Mouse (Mus musculus) thymus, adult 18-20 months (tissue): ENCODE results near the gene Cd300lf.

Experiments
- DNase-seq, 2 experiments: peaks; one replicate each; pipeline ENCODE4 v3.0.0; 2022; ENCODE audit warnings: mixed read lengths in 2 of 2

Cd300lf gene

GRCm38 (mm10) chr11:115104769-115105563 lies 28.8 kb downstream of the Cd300lf start:
- DNase-seq: no peak

- DNase-seq: no peak
Observed at GRCm38 (mm10) chr11:115103470-115104413, 30.1 kb downstream of the Cd300lf start.

DNA sequence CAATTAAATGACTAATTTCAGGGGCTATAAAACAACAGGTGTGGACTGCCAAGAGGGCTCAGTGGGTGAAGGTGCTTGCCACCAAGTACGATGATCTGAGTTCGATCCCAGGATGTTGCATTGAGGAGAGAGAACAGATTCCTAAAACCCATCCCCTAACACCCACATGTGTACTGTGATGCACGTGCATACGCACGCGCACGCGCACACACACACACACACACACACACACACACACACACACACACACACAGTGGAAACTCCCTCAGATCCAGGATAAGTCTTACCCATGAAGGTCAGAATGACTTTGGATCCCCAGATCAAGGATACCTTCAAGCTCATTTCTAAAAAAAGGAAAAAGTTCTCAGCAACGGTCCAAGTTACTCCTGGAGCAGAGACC lies 31.7 kb downstream of the Cd300lf start:
- no peak for DNase-seq

GRCm38 (mm10) chr11:115101615-115102051 lies 32.2 kb downstream of the Cd300lf start:
- no peak for DNase-seq

GRCm38 (mm10) chr11:115100741-115101140 lies 33.1 kb downstream of the Cd300lf start:
- no peak for DNase-seq

GRCm38 (mm10) chr11:115100032-115100621 lies 33.7 kb downstream of the Cd300lf start:
- DNase-seq: no peak

- DNase-seq: no peak
Observed at GRCm38 (mm10) chr11:115099241-115099840, 34.5 kb downstream of the Cd300lf start.

DNA sequence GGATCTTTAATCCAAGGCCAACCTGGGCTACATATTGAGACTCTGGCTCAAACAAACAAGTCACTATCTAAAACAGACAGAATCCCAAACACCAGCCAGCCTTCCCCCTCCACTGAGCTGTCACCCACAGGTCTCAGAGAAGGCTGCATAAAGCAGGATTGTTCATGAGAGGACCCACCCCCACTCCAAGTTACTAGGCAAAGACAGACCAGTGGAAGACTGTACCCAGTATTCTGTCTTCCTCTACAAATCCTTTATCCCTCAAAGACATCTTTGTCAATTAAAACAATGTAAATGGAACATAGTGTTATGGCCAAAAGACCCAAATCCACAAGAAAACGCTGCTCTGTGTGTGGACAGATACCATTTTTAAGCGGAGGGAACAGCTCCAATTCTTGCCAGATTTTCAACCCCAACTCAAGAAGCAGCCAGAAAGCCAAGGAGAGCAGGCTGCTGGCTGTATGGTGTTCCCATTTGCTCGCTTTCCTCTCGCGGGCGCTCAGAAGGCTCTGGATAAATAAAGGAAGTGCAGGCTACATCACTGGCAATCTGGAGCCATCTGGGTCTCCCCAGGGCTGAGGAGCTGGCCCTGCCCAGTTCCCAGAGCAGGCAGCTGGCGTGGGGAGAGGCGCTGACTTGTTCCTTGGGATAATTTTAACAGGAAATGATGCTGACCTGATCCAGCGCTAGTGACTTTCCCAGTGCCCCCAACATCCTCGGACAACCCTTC lies 35.4 kb downstream of the Cd300lf start:
- DNase-seq: no peak

DNA sequence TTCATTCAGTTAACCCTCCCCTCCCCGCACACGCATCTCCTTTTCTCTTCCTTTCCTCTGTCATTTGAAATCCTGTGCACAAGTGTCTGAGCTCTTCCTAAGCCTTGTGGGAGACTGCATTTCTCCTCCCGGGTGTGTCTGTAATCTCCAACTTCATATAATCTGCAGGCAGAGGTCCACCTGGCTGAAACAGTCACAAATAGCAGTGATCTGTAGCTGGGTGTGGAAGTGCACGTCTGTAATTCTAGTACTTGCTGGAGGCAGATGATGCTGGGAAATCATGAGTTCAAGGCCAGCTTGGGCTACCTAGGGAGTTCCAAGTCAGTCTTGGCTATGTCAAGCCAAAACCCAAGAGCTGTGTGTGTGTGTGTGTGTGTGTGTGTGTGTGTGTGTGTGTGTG lies 41.7 kb downstream of the Cd300lf start:
- DNase-seq: no peak

- no peak for DNase-seq
Observed at GRCm38 (mm10) chr11:115091362-115091901, 42.4 kb downstream of the Cd300lf start, which contains the start of gene Rab37. Gene Rab37, plus strand, starts transcription at chr11:115091431.

- DNase-seq: no peak
Observed at GRCm38 (mm10) chr11:115089853-115090252, 43.9 kb downstream of the Cd300lf start.

DNA sequence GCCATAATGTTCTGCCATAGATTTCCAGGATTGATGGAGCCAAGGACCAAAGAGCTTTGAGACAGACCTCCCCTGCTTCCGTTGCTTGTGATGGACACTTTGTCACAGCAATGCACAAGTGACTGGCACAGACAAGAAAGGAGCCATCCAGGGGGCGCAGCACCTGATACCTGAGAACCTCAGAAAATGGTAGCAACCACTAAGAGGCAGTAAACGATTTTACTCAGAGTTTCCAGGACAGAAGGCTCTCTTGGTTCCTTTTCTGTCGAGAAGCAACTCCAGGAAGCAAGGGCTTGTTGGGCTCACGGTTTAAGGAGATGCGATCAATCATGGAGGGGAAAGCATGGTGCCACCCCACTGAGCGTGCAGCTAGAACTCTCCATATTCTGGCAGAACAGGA lies 47.6 kb downstream of the Cd300lf start:
- no peak for DNase-seq

DNA sequence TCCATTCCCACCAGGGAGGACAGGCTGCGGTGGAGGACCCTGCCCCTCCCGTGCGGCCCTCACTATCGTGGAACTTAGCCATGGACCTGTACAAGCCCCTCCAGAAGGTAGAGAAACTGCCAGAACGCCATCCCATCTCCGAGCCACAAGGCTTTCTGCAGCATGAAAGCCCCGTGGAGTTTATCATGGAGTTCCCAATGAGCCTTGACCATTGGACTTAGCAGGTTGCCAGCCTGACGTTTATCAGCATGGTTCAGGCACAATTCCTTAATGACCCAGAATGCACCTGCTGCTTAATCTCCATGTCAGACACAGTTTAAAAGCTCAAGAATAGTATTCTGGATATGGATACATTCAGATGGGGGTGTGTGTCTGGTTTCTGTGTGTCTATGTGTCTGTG lies 48.7 kb downstream of the Cd300lf start:
- DNase-seq: no peak

DNA sequence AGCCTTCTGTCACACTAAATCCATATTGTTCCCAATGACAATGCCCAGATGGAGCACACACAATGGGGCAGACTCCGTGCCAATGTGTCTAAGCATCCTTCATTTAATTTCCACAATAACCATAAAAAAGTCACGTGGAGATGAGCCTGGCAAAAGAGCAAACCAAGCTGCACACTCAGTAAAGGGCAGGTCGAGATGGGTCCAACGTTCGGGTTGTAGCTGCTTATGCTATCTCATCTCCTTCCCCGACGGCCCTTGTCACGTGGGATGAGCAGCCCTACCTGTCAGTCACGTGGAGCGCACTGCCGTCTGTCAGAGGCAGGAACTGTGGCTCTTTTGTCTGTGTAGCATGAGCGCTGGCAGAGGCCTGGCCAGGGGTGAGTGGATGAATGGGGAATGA lies 49.2 kb downstream of the Cd300lf start:
- no peak for DNase-seq

- DNase-seq: peak; percentile 9 to 22
Observed at GRCm38 (mm10) chr11:115083376-115084139, 50.2 kb downstream of the Cd300lf start.

DNA sequence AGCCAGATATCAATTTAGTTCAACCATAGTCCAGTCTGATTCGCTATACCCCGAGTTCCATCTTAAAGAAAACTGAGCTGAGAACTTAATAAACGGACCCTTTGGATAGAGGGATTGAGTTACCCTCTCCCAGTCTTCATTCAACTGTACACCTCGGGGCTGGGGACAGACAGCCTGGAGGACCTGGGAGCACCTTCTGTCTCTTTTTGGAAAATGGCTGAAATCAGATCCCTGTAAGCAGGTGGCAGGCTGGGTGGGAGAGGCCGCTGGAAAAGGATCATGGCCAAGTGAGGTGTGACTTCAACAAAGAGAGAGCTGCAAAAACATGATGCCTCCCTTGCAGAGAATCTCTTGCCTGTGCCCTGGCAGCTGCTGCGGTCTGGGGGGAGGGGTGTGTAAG lies 51.6 kb downstream of the Cd300lf start:
- DNase-seq: no peak

- no peak for DNase-seq
Observed at GRCm38 (mm10) chr11:115081373-115081772, 52.4 kb downstream of the Cd300lf start.

DNA sequence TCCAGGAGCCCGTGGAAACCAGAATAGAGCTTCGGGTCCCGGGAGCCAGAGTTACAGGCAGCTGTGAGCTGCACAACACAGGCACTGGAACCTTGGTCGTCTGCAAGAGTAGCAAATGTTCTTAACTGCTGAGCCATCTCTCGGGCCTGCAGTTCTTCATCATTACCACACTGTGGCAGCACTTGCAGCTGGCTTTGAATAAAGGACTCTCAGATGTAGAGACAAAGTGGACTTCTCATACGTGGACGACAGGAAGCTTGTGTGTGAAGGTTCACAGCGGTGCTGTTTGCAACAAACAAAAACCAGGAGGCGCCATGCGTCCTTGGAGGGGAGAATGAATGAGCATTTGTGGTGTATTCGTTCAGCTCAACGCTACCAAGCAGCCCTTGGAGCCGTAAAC lies 52.9 kb downstream of the Cd300lf start:
- DNase-seq: no peak

DNA sequence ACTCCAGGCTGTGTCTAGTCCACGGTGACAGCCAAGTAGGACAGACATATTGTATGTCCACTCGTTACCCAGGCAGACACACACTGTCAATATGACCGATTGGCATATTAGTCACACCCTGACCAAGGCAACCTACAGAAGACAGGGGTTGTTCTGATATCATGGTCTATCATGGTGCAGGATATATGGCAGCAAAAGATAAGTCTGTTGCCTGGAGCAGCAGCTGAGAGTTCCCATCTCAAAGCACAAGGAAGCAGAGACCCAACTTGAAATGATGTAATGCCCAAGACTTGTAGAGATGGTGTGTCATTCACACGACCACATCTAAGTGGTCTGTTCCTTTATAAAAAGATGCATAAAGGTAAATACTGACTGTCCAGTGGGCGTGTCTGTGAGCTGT lies 55.1 kb downstream of the Cd300lf start:
- DNase-seq: no peak

- DNase-seq: no peak
Observed at GRCm38 (mm10) chr11:115077436-115077835, 56.4 kb downstream of the Cd300lf start.

GRCm38 (mm10) chr11:115075859-115076258 lies 57.9 kb downstream of the Cd300lf start:
- no peak for DNase-seq
